Mouse (Mus musculus) ES-Bruce4 (cell line): ENCODE results near the gene Kcnip1. TPM values are rescaled to one million over a fixed set of nuclear protein-coding genes. Genes with fewer than 3 reads are reported as not detected.

Experiments used
- H3K27ac ChIP-seq: 2 replicates; pipeline ENCODE4 v1.5.1; 2012; ENCODE audit warnings: low read length, inconsistent platforms; ENCODE audit not compliant: insufficient read depth
- H3K27me3 ChIP-seq: 2 replicates; pipeline ENCODE4 v1.6.1; 2012; ENCODE audit warnings: mild to moderate bottlenecking, low read length, inconsistent platforms; ENCODE audit not compliant: control insufficient read depth, poor library complexity, insufficient read depth, severe bottlenecking
- H3K36me3 ChIP-seq: 2 replicates; pipeline ENCODE4 v1.6.1; 2012; ENCODE audit warnings: inconsistent platforms, mild to moderate bottlenecking, low read length, moderate library complexity; ENCODE audit not compliant: control insufficient read depth, poor library complexity, insufficient read depth, severe bottlenecking
- H3K4me1 ChIP-seq: one replicate; pipeline ENCODE4 v1.8.1; 2011; ENCODE audit warnings: low read length; ENCODE audit not compliant: control insufficient read depth, insufficient read depth
- H3K4me3 ChIP-seq: 2 replicates; pipeline ENCODE4 v1.5.1; 2011; ENCODE audit warnings: low read depth, mild to moderate bottlenecking, low read length
- H3K9ac ChIP-seq: 2 replicates; pipeline ENCODE4 v1.6.1; 2012; ENCODE audit warnings: low read depth, mild to moderate bottlenecking, inconsistent platforms; ENCODE audit not compliant: poor library complexity, severe bottlenecking
- H3K9me3 ChIP-seq: replicated peaks from 2 replicates; pipeline ENCODE4 v1.6.1; 2012; ENCODE audit warnings: mild to moderate bottlenecking, low read length, inconsistent platforms; ENCODE audit not compliant: control insufficient read depth, poor library complexity, insufficient read depth, severe bottlenecking
- CTCF ChIP-seq: IDR thresholded peaks from one replicate; pipeline ENCODE4 v1.8.1; 2011; ENCODE audit warnings: low read depth, low read length
- EP300 ChIP-seq: IDR thresholded peaks from 2 replicates; pipeline ENCODE4 v1.6.1; 2011; ENCODE audit warnings: low read depth, low read length; ENCODE audit not compliant: insufficient read depth
- POLR2A ChIP-seq: IDR thresholded peaks from one replicate; pipeline ENCODE4 v1.8.1; 2011; ENCODE audit warnings: low read length; ENCODE audit not compliant: insufficient read depth
- polyA plus RNA-seq: library from polyadenylated mRNA; stranded (reverse); fragments of >200 nt; gene quantifications from 2 replicates; pipeline ENCODE4 v1.2.4, GENCODE M21; 2011; ENCODE audit warnings: low read depth; ENCODE audit not compliant: missing spikeins, insufficient read depth, insufficient read length

Kcnip1 gene
- polyA plus RNA-seq, 1 experiment = not detected

GRCm38 (mm10) chr11:33962178-33962577, 30.8 kb downstream of the Kcnip1 start:
- H3K9ac ChIP-seq = no peak overlapping the region
- H3K36me3 ChIP-seq = no peaks in the 10 kb centered on the region
- no peaks in the 10 kb centered on the region for H3K4me1 ChIP-seq
- H3K9me3 ChIP-seq = no peaks in the 10 kb centered on the region
- H3K4me3 ChIP-seq = no peak overlapping the region
- no peak overlapping the region for H3K27ac ChIP-seq
- H3K27me3 ChIP-seq = no peaks in the 10 kb centered on the region
- TF ChIP-seq EP300 = no peak
- no peak for TF ChIP-seq POLR2A
- no peak for TF ChIP-seq CTCF

GRCm38 (mm10) chr11:33958713-33959112, 34.2 kb downstream of the Kcnip1 start:
- Histone ChIP-seq H3K36me3 (no peaks in the 10 kb centered on the region), H3K27me3 (no peaks in the 10 kb centered on the region)
- TF ChIP-seq POLR2A (no peak), CTCF (no peak), EP300 (no peak)

DNA sequence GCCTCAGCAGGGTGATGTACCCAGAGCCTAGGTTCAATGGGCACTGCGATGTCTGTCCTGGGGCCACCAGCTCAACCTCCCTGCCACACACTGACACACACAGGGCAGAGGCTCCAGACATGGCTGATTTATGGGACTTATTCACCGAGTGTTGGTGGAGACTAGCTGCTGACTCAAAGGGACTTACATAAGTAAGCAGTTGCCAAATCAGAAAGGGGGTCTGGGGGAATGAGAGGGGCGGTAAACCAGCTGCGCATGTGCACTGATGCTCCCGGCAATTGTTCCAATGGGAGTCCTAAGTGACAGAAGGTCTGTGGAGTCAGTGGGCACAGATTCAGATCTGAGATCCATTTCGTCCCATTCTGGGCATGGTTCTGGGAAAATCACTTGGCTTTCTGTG, 35.4 kb downstream of the Kcnip1 start:
- TF ChIP-seq CTCF (no peak), EP300 (no peak), POLR2A (no peak)
- Histone ChIP-seq H3K4me3 (no peak overlapping the region), H3K27ac (no peak overlapping the region), H3K9ac (no peak overlapping the region), H3K27me3 (no peaks in the 10 kb centered on the region), H3K9me3 (no peaks in the 10 kb centered on the region), H3K4me1 (no peaks in the 10 kb centered on the region), H3K36me3 (no peaks in the 10 kb centered on the region)

More at GRCm38 (mm10) chr11:33958713-33959112, 34.2 kb downstream of the Kcnip1 start:
- Histone ChIP-seq H3K9me3 (no peaks in the 10 kb centered on the region), H3K27ac (no peak overlapping the region), H3K4me3 (no peak overlapping the region), H3K4me1 (no peaks in the 10 kb centered on the region), H3K9ac (no peak overlapping the region)

- H3K4me1 ChIP-seq = no peaks in the 10 kb centered on the region
- no peak for TF ChIP-seq EP300
- no peak for TF ChIP-seq CTCF
- no peak for TF ChIP-seq POLR2A
- no peak overlapping the region for H3K9ac ChIP-seq
- no peak overlapping the region for H3K27ac ChIP-seq
- H3K27me3 ChIP-seq = no peaks in the 10 kb centered on the region
- H3K9me3 ChIP-seq = no peaks in the 10 kb centered on the region
- no peaks in the 10 kb centered on the region for H3K36me3 ChIP-seq
- H3K4me3 ChIP-seq = no peak overlapping the region
Measured at GRCm38 (mm10) chr11:33956623-33957022, 36.3 kb downstream of the Kcnip1 start.

DNA sequence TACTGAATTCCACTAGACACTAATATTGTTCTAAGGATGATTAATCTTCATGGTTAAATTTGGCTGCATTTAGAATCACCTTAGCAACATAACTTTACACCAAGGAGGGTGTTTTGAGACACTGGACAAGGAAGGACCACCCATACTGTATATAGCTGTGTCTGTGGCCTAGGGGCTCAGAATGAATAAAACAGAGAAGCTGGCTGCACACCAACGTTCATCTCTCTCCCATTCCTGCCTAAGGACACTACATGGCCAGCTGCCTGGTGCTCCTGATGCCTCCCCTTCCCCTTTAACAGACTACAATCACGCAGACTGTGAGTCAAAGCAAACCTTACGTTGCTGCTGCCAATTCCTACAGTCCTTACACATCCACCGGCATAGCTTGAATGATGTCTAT, 37.0 kb downstream of the Kcnip1 start:
- Histone ChIP-seq H3K4me1 (no peaks in the 10 kb centered on the region), H3K9me3 (no peaks in the 10 kb centered on the region), H3K4me3 (no peak overlapping the region), H3K27ac (no peak overlapping the region), H3K27me3 (no peaks in the 10 kb centered on the region), H3K36me3 (no peaks in the 10 kb centered on the region), H3K9ac (no peak overlapping the region)
- TF ChIP-seq EP300 (no peak), POLR2A (no peak), CTCF (no peak)

GRCm38 (mm10) chr11:33951684-33952625, 41.0 kb downstream of the Kcnip1 start:
- Histone ChIP-seq H3K27ac (no peak overlapping the region), H3K9ac (no peak overlapping the region), H3K36me3 (no peaks in the 10 kb centered on the region), H3K9me3 (no peaks in the 10 kb centered on the region), H3K4me3 (no peak overlapping the region), H3K27me3 (no peaks in the 10 kb centered on the region), H3K4me1 (no peaks in the 10 kb centered on the region)
- no peak for TF ChIP-seq CTCF
- no peak for TF ChIP-seq POLR2A
- TF ChIP-seq EP300 = no peak
